Comparison of ENCODE assay signal across 8 mouse cellular contexts in the genomic region with DNA sequence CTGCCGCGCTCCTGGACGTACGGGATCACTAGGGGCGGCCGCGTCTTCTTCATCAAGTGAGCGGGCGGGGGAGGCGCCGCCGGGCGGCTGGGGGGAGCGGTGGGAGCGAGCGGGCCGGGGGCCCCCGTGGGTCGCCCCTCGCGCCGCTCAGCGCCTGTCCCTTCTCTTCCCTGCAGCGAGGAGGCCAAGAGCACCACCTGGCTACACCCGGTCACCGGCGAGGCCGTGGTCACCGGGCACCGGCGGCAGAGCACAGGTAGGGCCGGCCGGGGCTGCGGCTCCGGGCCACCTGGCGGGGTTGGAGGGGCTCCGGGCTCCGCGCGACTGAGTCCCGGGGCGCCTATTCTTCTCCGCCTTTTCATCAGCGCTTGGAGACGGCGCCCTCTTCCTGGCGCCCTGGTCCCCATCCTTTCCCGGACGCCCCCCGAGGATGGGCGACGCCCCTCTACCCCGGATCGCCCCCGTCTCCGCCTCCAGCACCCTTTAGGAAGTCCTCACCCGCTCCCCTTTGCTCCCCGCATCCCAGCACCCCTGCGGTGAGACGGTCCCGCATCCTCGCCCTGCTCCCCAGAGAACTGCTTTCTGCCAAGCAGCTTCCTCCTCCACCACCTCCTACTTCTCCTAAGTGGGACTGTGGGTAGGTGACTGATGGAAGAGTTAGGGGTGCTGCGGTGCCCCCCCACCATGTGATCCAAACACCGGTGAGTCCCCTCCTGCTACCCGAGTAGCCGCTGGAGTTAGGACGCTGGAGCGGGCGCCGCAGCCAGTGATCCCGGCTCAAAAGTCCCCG. TPM values are rescaled to one million over a fixed set of nuclear protein-coding genes. Genes with fewer than 3 reads are reported as not detected.
A peak's percentile ranks its signal among the peaks of the same experiment; 100 is the strongest.
DNase-seq lines count a peak whose midpoint lies in the region; ATAC-seq lines count a peak whose summit lies in the region.

No protein-coding gene starts in this region.

- H3K4me1 ChIP-seq in forebrain, embryonic 13.5 days: peaks cover 32% of the 10 kb centered on the region

- peak overlapping the region; percentile 93 for H3K27ac ChIP-seq in forebrain, embryonic 13.5 days

- peaks cover 9% of the 10 kb centered on the region for H3K36me3 ChIP-seq in forebrain, embryonic 13.5 days (ENCODE audit: poor library complexity, severe bottlenecking)

- peak overlapping the region; percentile 97 for H3K4me3 ChIP-seq in forebrain, embryonic 13.5 days

- H3K9ac ChIP-seq in forebrain, embryonic 13.5 days: peak overlapping the region; percentile 97

- H3K4me2 ChIP-seq in forebrain, embryonic 13.5 days: peak overlapping the region; percentile 72

- intact Hi-C loops in heart, postnatal 14 days (cut with DNase I): loop anchor here (5.0 kb wide), 1 partner anchor 137 kb away; no protein-coding TSS in a partner anchor

- peak; percentile 81 for ATAC-seq in forebrain, embryonic 13.5 days

- H3K27me3 ChIP-seq in forebrain, embryonic 13.5 days: no peaks in the 10 kb centered on the region

- H3K9me3 ChIP-seq in forebrain, embryonic 13.5 days (replicated peaks): peaks cover 3% of the 10 kb centered on the region

- DNase-seq in CD8-positive naive resting alpha-beta T cell, adult 2 months (ENCODE audit: low read depth in 2 of 2, low spot score in 2 of 2): peak; percentile 14 to 24
- DNase-seq in brain, adult 2 months (ENCODE audit: low read depth, low spot score): peak; percentile 51
- DNase-seq in heart, postnatal 14 days: peak; percentile 40 to 47
- DNase-seq in layer of hippocampus, postnatal 25 days (ENCODE audit: extremely low spot score in 1 of 2, low spot score in 1 of 2): peak; percentile 20 to 48
- DNase-seq in lung, postnatal 25 days (ENCODE audit: low spot score): peak; percentile 17
- peak; percentile 19 for DNase-seq in retina, postnatal 7 days (ENCODE audit: low read depth, low spot score)
- DNase-seq in urinary bladder, postnatal 10 days (ENCODE audit: low spot score): peak; percentile 27

- 1% methylated on average over 48 of the region's 72 CpGs for WGBS in forebrain, embryonic 13.5 days

RNA-seq across cellular contexts. Expression of a gene that starts 0.5 kb away (rescaled TPM):
- 32.4 and 36.9 TPM in 2 replicates for polyA plus RNA-seq in forebrain, embryonic 13.5 days (2015; fragmentation: Nextera tagmentation; extraction: Ambion mirVana)
- 10 to 100 TPM; 36.6 to 36.9 TPM for total RNA-seq in heart, postnatal 14 days (2021)
- 100 to 1,000 TPM in 1 of 2 experiments, 10 to 100 TPM in 1; 78.0 to 107 TPM for total RNA-seq in layer of hippocampus, postnatal 25 days (2021)

Comparison
In these comparisons a context has a peak if more than half of its experiments do, and no peak if none do; other contexts are left out.
1. Peak in every context shown above with its lines: DNase-seq, ATAC-seq, H3K4me3 ChIP-seq and H3K27ac ChIP-seq.